Mouse (Mus musculus) c-Kit-negative CD71-positive TER-119-positive erythroid progenitor cells, embryonic 14.5 days (primary cell): Measurements from ENCODE around the gene Eno3.

ENCODE experiments used
- DNase-seq: peaks from one replicate; pipeline ENCODE4 v3.0.0-alpha.2; 2013; ENCODE audit warnings: low read depth, low spot score

Eno3 gene

DNA sequence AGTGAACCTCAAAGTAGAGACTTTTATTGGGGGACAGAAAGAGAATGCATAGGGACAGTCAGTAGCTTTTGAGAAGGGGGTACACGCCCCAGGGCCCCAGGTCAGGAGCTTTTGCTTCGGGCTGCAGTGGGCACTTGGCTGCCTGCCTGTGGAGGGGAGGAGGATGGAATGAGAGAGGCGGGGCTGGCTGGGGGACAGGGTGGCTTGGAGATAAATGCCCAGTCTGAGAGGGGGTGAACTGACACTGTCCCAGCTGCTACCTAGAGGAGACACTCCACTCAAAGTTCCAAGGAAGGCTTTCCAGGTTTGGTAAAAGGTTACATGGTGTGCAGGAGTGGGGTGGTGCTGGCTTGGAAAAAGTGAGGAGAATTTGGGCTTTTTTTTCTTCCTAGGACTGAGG is at the start of gene Eno3:
TSS of gene Eno3 (plus strand) at position 239 of the 400 bp plus-strand sequence.
- DNase-seq = no peak

- DNase-seq = no peak
Measured at GRCm38 (mm10) chr11:70607611-70608010, 49.4 kb upstream of the Eno3 start.

DNA sequence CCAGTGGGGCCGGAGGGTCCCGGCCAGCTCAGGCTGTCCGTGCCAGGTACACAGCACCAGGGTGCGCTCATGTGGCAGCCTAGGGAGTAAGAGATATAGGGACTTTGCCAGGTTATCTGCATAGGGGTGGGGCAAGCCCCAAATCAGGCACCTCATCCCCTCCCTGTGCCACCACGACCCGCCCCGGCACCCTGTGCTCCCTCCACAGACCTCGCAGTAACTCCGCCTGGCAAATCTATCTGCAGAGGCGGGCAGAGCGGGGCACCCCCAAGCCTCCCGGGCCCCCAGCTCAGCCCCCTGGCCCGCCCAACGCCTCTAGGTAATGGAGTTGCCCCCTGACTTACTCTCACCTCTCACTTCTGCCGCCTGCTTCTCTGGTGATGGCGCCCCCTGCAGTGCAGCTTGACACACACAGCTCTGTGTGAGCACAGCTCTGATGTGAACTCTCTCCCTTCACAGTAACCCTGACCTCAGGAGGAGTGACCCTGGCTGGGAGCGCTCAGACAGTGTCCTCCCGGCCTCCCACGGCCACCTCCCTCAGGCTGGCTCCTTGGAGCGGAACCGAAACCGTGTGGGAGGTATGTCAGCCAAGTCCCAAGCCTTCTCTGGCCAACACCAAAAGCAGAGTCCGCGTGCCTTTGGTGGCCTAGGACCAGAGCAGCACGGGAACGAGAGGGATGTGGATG is 48.5 kb upstream of the Eno3 start:
- no peak for DNase-seq

GRCm38 (mm10) chr11:70610752-70611151 is 46.2 kb upstream of the Eno3 start:
- DNase-seq = no peak

DNA sequence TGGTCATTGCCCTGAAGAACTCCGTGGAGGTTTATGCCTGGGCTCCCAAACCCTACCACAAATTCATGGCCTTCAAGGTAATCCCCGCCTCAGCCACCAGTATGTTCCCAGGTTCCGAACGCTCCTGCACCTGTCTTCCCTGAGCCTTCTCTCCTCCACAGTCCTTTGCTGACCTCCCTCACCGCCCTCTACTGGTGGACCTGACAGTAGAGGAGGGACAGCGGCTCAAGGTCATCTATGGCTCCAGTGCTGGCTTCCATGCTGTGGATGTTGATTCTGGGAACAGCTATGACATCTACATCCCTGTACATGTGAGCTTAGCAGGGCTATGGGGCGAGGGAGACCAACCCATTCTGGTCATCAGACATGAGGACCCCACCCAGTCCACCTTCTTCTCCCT is 44.5 kb upstream of the Eno3 start:
- no peak for DNase-seq

DNA sequence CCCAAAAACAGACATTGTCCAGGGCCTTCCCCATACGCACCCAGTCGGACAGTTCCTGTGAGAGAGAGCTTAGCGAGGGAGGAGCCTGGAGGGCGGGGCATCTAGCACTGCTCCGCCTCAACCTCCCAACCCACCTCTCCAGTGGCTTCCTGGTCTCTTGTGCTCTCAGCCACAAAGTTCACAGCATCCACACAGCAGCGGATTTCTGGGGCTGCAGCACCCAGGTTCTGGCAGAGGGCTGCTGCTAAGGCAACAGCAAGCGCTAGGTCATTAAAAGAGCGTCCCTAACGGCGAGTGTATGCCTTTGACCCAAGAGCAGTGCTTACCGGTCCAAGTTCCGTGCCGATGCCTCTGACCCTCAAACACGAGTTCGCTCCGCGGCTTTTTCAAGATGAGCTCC is 41.9 kb upstream of the Eno3 start:
- DNase-seq = peak; percentile 31

- DNase-seq = no peak
Measured at GRCm38 (mm10) chr11:70615516-70616093, 41.4 kb upstream of the Eno3 start, which contains the start of gene 4930544D05Rik. TSS of gene 4930544D05Rik (plus strand) at chr11:70615848.

- DNase-seq = no peak
Measured at GRCm38 (mm10) chr11:70619101-70619500, 37.9 kb upstream of the Eno3 start, which contains the start of gene Chrne. TSS of gene Chrne (minus strand) at chr11:70619216.

GRCm38 (mm10) chr11:70621972-70622814 is 34.8 kb upstream of the Eno3 start:
- no peak for DNase-seq

- no peak for DNase-seq
Measured at GRCm38 (mm10) chr11:70623053-70623742, 33.8 kb upstream of the Eno3 start.

GRCm38 (mm10) chr11:70625473-70625872 is 31.5 kb upstream of the Eno3 start:
- no peak for DNase-seq

GRCm38 (mm10) chr11:70626877-70627276 is 30.1 kb upstream of the Eno3 start:
- DNase-seq = no peak

DNA sequence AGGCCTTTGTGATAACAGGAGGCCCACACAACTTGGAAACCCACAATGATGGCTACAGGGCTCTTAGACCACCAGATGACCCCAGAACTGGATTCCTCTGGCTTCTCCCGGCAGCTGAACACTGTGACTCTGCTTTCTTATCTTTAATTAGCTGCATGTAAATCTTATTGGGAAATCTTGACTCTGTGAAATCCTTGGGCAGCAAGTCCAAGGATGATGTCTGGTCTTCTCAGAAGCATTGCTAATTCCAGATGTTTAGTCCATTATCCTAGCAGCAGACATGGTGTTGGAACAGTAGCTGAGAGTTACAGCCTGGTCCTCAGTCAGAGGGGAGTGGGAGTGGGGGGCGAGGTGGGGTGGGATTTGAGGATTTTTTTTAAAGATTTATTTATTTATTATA is 28.6 kb upstream of the Eno3 start:
- DNase-seq = no peak

GRCm38 (mm10) chr11:70629557-70629956 is 27.4 kb upstream of the Eno3 start:
- DNase-seq = no peak

- DNase-seq = no peak
Measured at GRCm38 (mm10) chr11:70630129-70630528, 26.9 kb upstream of the Eno3 start.

GRCm38 (mm10) chr11:70635601-70636000 is 21.4 kb upstream of the Eno3 start:
- DNase-seq = no peak

DNA sequence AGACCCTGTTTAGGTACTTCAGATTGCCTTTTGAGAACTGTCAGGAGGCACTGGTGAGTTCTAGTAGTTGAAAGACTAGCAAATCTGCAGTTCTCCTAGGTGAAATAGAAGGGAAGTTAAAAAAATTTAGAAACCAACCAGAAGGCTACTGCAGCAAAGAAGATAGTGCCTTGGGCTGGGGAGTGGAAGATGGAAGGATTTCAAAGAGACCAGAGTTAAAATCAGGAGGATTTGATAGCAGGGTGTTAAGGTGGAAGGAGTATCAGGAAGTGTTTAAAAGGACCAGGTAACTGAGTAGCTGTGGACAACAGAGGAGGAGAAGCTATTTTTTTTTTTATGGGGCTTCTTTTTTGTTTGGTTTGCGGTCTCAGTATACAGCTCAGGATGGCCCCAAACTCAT is 19.2 kb upstream of the Eno3 start:
- DNase-seq = no peak

DNA sequence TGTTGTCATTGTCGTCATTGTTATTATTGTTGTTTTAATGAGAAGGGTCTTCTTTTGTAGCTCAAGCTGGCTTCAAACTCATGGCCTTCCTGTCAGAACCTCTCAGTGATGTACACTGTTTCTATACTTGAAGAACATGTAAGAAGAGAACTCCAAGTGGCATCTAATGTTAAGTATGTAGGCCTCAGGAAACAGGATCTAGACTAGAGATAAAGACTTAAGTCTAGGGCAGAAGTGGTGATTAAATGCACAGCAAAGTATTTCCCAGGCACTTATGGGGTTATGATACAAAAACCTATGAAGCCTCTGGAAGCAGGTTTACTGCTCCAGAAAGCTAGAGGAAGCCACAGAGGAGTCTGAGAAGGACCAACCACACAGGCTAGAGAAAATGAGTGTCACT is 18.7 kb upstream of the Eno3 start:
- no peak for DNase-seq

GRCm38 (mm10) chr11:70638714-70639278 is 18.2 kb upstream of the Eno3 start, which contains the start of gene Gp1ba:
TSS of gene Gp1ba (plus strand) at chr11:70639122.
- peak; percentile 36 for DNase-seq

GRCm38 (mm10) chr11:70639976-70640375 is 17.0 kb upstream of the Eno3 start:
- DNase-seq = no peak

DNA sequence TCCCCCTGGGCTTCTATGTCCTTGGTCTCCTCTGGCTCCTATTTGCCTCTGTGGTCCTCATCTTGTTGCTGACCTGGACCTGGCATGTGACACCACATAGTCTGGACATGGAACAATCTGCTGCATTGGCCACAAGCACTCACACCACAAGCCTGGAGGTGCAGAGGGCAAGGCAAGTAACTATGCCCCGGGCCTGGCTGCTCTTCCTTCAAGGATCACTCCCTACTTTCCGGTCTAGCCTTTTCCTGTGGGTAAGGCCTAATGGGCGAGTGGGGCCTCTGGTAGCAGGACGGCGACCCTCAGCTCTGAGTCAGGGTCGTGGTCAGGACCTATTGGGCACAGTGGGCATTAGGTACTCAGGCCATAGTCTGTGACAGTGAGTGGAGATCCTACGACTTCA is 15.8 kb upstream of the Eno3 start:
- DNase-seq = no peak
